Mouse (Mus musculus) MEL (cell line): ENCODE results near the gene Aunip. TPM values are rescaled to one million over a fixed set of nuclear protein-coding genes. Genes with fewer than 3 reads are reported as not detected.

Experiments
- DNase-seq: peaks from one replicate; pipeline ENCODE4 v3.0.0; 2011; ENCODE audit warnings: low read depth, low spot score
- H3K27ac ChIP-seq: 2 replicates; pipeline ENCODE4 v1.5.1; 2012; ENCODE audit warnings: low read depth, mild to moderate bottlenecking, control low read depth, low read length, moderate library complexity; ENCODE audit not compliant: control insufficient read depth
- H3K27me3 ChIP-seq, 2 experiments: fragments of 150-350 bp in 1 of 2; sonication (generic) in 1 of 2; 2 replicates each; pipeline ENCODE4 v1.6.1; 2012; ENCODE audit warnings: low read length in 2 of 2, mild to moderate bottlenecking in 2 of 2, improper control_type of control experiment in 1 of 2, moderate library complexity in 1 of 2; ENCODE audit not compliant: insufficient read depth in 2 of 2, control insufficient read depth in 1 of 2
- H3K36me3 ChIP-seq, 2 experiments: 2 replicates each; pipeline ENCODE4 v1.6.1; 2012 to 2014; ENCODE audit warnings: low read length in 2 of 2, improper control_type of control experiment in 1 of 2, inconsistent platforms in 1 of 2, mild to moderate bottlenecking in 1 of 2; ENCODE audit not compliant: insufficient read depth in 2 of 2, control insufficient read depth in 1 of 2
- H3K4me1 ChIP-seq, 2 experiments: fragments of 150-350 bp in 1 of 2; sonication (generic) in 1 of 2; 2 replicates each; pipeline ENCODE4 v1.6.1; 2012; ENCODE audit warnings: low read length in 2 of 2, improper control_type of control experiment in 1 of 2, mild to moderate bottlenecking in 1 of 2; ENCODE audit not compliant: insufficient read depth in 2 of 2, control insufficient read depth in 1 of 2
- H3K4me3 ChIP-seq, 2 experiments: fragments of 150-350 bp in 1 of 2; sonication (generic) in 1 of 2; 2 replicates each; pipeline ENCODE4 v1.5.1; 2012; ENCODE audit warnings: low read depth in 2 of 2, low read length in 2 of 2, mild to moderate bottlenecking in 2 of 2, moderate library complexity in 2 of 2, control low read depth in 1 of 2, improper control_type of control experiment in 1 of 2; ENCODE audit not compliant: control insufficient read depth in 1 of 2, insufficient read depth in 1 of 2
- H3K79me2 ChIP-seq: 2 replicates; pipeline ENCODE4 v1.6.1; 2012; ENCODE audit warnings: mild to moderate bottlenecking, low read length, moderate library complexity; ENCODE audit not compliant: control insufficient read depth, poor library complexity, insufficient read depth
- H3K9ac ChIP-seq: 2 replicates; pipeline ENCODE4 v1.6.1; 2012; ENCODE audit warnings: low read depth, mild to moderate bottlenecking, control low read depth, low read length, moderate library complexity; ENCODE audit not compliant: control insufficient read depth, poor library complexity, severe bottlenecking
- H3K9me3 ChIP-seq: fragments of 150-350 bp; sonication (generic); replicated peaks from 2 replicates; pipeline ENCODE4 v1.6.1; 2012; ENCODE audit warnings: mild to moderate bottlenecking, low read length, improper control_type of control experiment, moderate library complexity; ENCODE audit not compliant: insufficient read depth
- BHLHE40 ChIP-seq: IDR thresholded peaks from 2 replicates; pipeline ENCODE4 v1.6.1; 2012; ENCODE audit warnings: low read depth, mild to moderate bottlenecking, inconsistent platforms, low read length, improper control_type of control experiment, borderline replicate concordance
- CHD2 ChIP-seq: IDR thresholded peaks from 2 replicates; pipeline ENCODE4 v1.6.1; 2011; ENCODE audit warnings: low read length, improper control_type of control experiment
- E2F4 ChIP-seq: IDR thresholded peaks from 2 replicates; pipeline ENCODE4 v1.6.1; 2011; ENCODE audit warnings: low read depth, low read length, improper control_type of control experiment, borderline replicate concordance
- ELF1 ChIP-seq: IDR thresholded peaks from 2 replicates; pipeline ENCODE4 v1.6.1; 2014; ENCODE audit warnings: low read depth, mild to moderate bottlenecking, inconsistent platforms, low read length, improper control_type of control experiment, moderate library complexity
- JUND ChIP-seq: IDR thresholded peaks from 2 replicates; pipeline ENCODE4 v1.6.1; 2011; ENCODE audit warnings: low read depth, mild to moderate bottlenecking, improper control_type of control experiment, low read length
- MAX ChIP-seq: IDR thresholded peaks from 2 replicates; pipeline ENCODE4 v1.6.1; 2011; ENCODE audit warnings: low read length, improper control_type of control experiment
- MAZ ChIP-seq: IDR thresholded peaks from 2 replicates; pipeline ENCODE4 v1.6.1; 2012; ENCODE audit warnings: low read depth, mild to moderate bottlenecking, inconsistent platforms, low read length, improper control_type of control experiment
- MEF2A ChIP-seq: IDR thresholded peaks from 2 replicates; pipeline ENCODE4 v1.6.1; 2014; ENCODE audit warnings: low read depth, mild to moderate bottlenecking, inconsistent platforms, low read length, improper control_type of control experiment; ENCODE audit not compliant: poor library complexity, insufficient replicate concordance, severe bottlenecking; ENCODE audit errors: extremely low read depth
- MXI1 ChIP-seq: IDR thresholded peaks from 2 replicates; pipeline ENCODE4 v1.6.1; 2011; ENCODE audit warnings: mild to moderate bottlenecking, low read depth, low read length, improper control_type of control experiment
- MYB ChIP-seq: IDR thresholded peaks from 2 replicates; pipeline ENCODE4 v1.6.1; 2011; ENCODE audit warnings: mild to moderate bottlenecking, low read depth, low read length, improper control_type of control experiment
- NELFE ChIP-seq: IDR thresholded peaks from 2 replicates; pipeline ENCODE4 v1.6.1; 2011; ENCODE audit warnings: low read depth, low read length, improper control_type of control experiment
- RCOR1 ChIP-seq: IDR thresholded peaks from 2 replicates; pipeline ENCODE4 v1.6.1; 2012; ENCODE audit warnings: low read depth, mild to moderate bottlenecking, inconsistent platforms, low read length, improper control_type of control experiment
- SIN3A ChIP-seq: IDR thresholded peaks from 2 replicates; pipeline ENCODE4 v1.6.1; 2012; ENCODE audit warnings: low read length, improper control_type of control experiment, inconsistent platforms
- SMC3 ChIP-seq: IDR thresholded peaks from 2 replicates; pipeline ENCODE4 v1.6.1; 2011; ENCODE audit warnings: low read depth, low read length, improper control_type of control experiment
- TAL1 ChIP-seq: IDR thresholded peaks from 2 replicates; pipeline ENCODE4 v1.6.1; 2012; ENCODE audit warnings: mild to moderate bottlenecking, inconsistent platforms, low read length, moderate library complexity, mixed read lengths
- TBP ChIP-seq: IDR thresholded peaks from 2 replicates; pipeline ENCODE4 v1.8.0; 2011; ENCODE audit warnings: low read depth, low read length, improper control_type of control experiment
- TCF12 ChIP-seq: IDR thresholded peaks from 2 replicates; pipeline ENCODE4 v1.6.1; 2014; ENCODE audit warnings: low read depth, mild to moderate bottlenecking, inconsistent platforms, low read length, improper control_type of control experiment, moderate library complexity
- UBTF ChIP-seq: IDR thresholded peaks from 2 replicates; pipeline ENCODE4 v1.6.1; 2012; ENCODE audit warnings: low read depth, mild to moderate bottlenecking, inconsistent platforms, low read length, improper control_type of control experiment, moderate library complexity, borderline replicate concordance; ENCODE audit not compliant: insufficient read depth
- USF1 ChIP-seq: IDR thresholded peaks from 2 replicates; pipeline ENCODE4 v1.6.1; 2014; ENCODE audit warnings: low read depth, mild to moderate bottlenecking, inconsistent platforms, low read length, improper control_type of control experiment, moderate library complexity
- ZC3H11A ChIP-seq: IDR thresholded peaks from 2 replicates; pipeline ENCODE4 v1.6.1; 2012; ENCODE audit warnings: low read depth, mild to moderate bottlenecking, inconsistent platforms, low read length, improper control_type of control experiment
- ZMIZ1 ChIP-seq: IDR thresholded peaks from 2 replicates; pipeline ENCODE4 v1.6.1; 2012; ENCODE audit warnings: low read depth, mild to moderate bottlenecking, inconsistent platforms, low read length, improper control_type of control experiment, moderate library complexity
- polyA plus RNA-seq, 2 experiments: library from polyadenylated mRNA; stranded (reverse) in 1 of 2; unstranded in 1 of 2; fragments of >175 nt in 1 of 2; fragments of >200 nt in 1 of 2; gene quantifications; 2 replicates each; pipeline versions ENCODE4 v1.2.1 to v1.2.4; 2012; ENCODE audit warnings: low replicate concordance in 2 of 2, low read depth in 1 of 2; ENCODE audit not compliant: insufficient read length in 2 of 2, insufficient read depth in 1 of 2, missing spikeins in 1 of 2
- total RNA-seq: library from RNA; depleted of rRNA; stranded (reverse); fragments of 300-350 nt; gene quantifications from 2 replicates; pipeline ENCODE4 v1.2.3, GENCODE M21; 2012

Aunip gene
- total and polyA plus RNA-seq, 3 experiments, result 14.9 to 20.6 TPM; not detected in 1

DNA sequence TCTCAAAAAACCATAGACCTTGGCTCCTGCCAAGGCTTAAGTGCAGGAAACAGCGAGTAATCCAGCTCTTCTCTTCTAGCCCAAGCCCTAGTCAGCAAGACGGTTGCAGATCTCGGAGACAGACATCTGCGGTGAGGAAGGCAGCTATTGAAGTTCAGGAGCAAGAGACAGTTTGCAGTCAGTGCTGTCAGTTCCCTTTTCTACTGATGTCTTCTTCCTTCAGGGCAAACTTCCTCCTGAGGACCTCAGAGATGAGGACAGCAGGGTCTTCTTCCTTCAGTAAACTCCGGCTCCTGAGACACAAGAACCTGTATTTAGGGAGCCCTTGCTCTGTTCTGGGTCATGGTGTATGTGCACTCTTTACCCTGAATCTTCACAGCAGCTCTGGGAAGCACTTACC is 15.4 kb downstream of the Aunip start:
- H3K4me1 ChIP-seq, result peaks cover 0 to 6% of the 10 kb centered on the region in 2 experiments; a peak in 2 of 4 replicates
- H3K9me3 ChIP-seq, result no peaks in the 10 kb centered on the region
- no peak overlapping the region for H3K4me3 ChIP-seq
- no peaks in the 10 kb centered on the region for H3K27me3 ChIP-seq
- peak overlapping the region; percentile 25 for H3K27ac ChIP-seq
- peaks cover 1% of the 10 kb centered on the region; the same call in 1 of the 2 replicates for H3K79me2 ChIP-seq
- no peak for TF ChIP-seq USF1
- no peak for TF ChIP-seq MEF2A
- no peak for TF ChIP-seq ELF1
- TF ChIP-seq NELFE, result no peak
- peak; percentile 56 for DNase-seq
- H3K36me3 ChIP-seq, result peaks cover 9 to 13% of the 10 kb centered on the region in 2 experiments
- no peak overlapping the region for H3K9ac ChIP-seq

DNA sequence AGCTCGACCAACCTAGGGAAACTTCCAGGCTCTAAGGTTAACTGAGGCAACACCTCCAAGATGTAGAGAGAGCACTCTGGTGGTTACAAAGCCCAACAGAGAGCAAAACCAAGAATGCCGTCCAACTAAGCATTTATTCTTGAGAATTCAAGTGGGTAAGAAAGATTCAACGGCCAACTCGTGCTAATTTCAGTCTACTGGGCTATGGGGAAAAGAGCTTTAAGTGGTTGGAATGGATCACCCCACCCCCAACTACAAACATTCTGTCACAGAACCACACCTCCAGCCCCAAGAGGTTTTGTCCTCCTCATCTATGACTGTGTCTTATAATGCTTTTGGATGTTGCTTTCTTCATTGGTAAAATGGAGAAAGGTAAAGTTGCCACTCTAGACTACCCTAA is 22.1 kb downstream of the Aunip start:
- Histone ChIP-seq H3K27ac (no peak overlapping the region), H3K4me3 (no peak overlapping the region), H3K4me1 (peaks cover 9 to 14% of the 10 kb centered on the region in 2 experiments), H3K36me3 (peaks cover 7 to 8% of the 10 kb centered on the region in 2 experiments), H3K9me3 (no peaks in the 10 kb centered on the region), H3K27me3 (no peaks in the 10 kb centered on the region), H3K9ac (no peak overlapping the region), H3K79me2 (peaks cover 12% of the 10 kb centered on the region)
- no peak for DNase-seq
- TF ChIP-seq SIN3A (no peak), CHD2 (no peak), RCOR1 (no peak), MAZ (no peak), ZMIZ1 (no peak), BHLHE40 (no peak), E2F4 (no peak), NELFE (no peak), MAX (no peak), MYB (no peak), TCF12 (no peak), SMC3 (no peak), UBTF (no peak), MEF2A (no peak), MXI1 (no peak), ZC3H11A (no peak), JUND (no peak), TBP (no peak), TAL1 (no peak), USF1 (no peak)
